Comparison of ENCODE assay signal across 26 mouse cellular contexts in the genomic region with DNA sequence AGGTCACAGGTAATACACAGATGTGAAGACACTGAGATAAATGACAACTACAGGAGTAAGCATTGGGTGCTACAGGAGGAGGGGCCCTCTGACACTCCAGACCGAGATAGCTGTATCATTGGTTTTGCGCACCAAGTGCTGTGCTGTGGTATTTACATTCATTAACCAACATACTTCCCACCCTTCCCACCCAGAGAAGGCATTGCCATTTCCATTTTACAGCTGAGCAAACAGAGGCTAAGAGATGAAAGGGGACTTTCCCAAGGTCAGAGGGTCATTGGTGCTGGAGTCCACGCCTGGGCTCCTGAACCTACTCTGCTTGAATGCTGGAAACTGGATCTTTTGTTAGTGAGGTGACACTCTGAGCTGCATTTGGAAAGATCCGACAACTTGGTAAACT.
A peak's percentile ranks its signal among the peaks of the same experiment; 100 is the strongest.
DNase-seq lines count a peak whose midpoint lies in the region; ATAC-seq and TF ChIP-seq lines count a peak whose summit lies in the region.
"Had no signal": no experiment of that assay in that cellular context is flagged by ENCODE, and none has a peak within 500 bp of the region (broad histone marks: within the 10 kb centered on the region; RNA-seq: fewer than 3 reads in every experiment).

No protein-coding gene starts in this region.

- H3K9ac ChIP-seq in liver, embryonic 11.5 days (ENCODE audit: low read depth, low read length), result no peak overlapping the region
- H3K9ac ChIP-seq in ES-Bruce4 (ENCODE audit: low read depth, poor library complexity, severe bottlenecking), result no peak overlapping the region
- H3K9ac ChIP-seq in liver, embryonic 15.5 days, result no peak overlapping the region
- H3K9ac ChIP-seq: embryonic facial prominence, embryonic 15.5 days; heart, embryonic 15.5 days; kidney, embryonic 15.5 days; lung, embryonic 15.5 days; midbrain, embryonic 15.5 days had no signal

- H3K4me2 ChIP-seq in liver, embryonic 11.5 days, result no peak overlapping the region
- no peak overlapping the region for H3K4me2 ChIP-seq in liver, embryonic 15.5 days
- H3K4me2 ChIP-seq: embryonic facial prominence, embryonic 15.5 days; heart, embryonic 15.5 days; kidney, embryonic 15.5 days; lung, embryonic 15.5 days; midbrain, embryonic 15.5 days had no signal

- H3K4me1 ChIP-seq in liver, embryonic 11.5 days (replicated peaks; ENCODE audit: control insufficient read depth, insufficient read depth, low read length), result no peaks in the 10 kb centered on the region; the same call in 1 of the 2 replicates
- peaks cover 9% of the 10 kb centered on the region for H3K4me1 ChIP-seq in ES-Bruce4 (ENCODE audit: control insufficient read depth, insufficient read depth, low read length)
- peaks cover 16% of the 10 kb centered on the region for H3K4me1 ChIP-seq in liver, embryonic 15.5 days (replicated peaks)
- H3K4me1 ChIP-seq: midbrain, embryonic 15.5 days had no signal

- TF ChIP-seq CTCF in ES-Bruce4 (IDR thresholded peaks at IDR 0.05; ENCODE audit: low read depth, low read length), result no peak

- DNase-seq in liver, embryonic 11.5 days (ENCODE audit: low spot score), result no peak
- DNase-seq in liver (no peak), R1 (ENCODE audit: low read depth, low spot score) (peak; percentile 87)
- no peak for DNase-seq in layer of hippocampus, postnatal 10 days (ENCODE audit: low spot score in 2 of 2)
- no peak for DNase-seq in urinary bladder, postnatal 4 days (ENCODE audit: low spot score in 2 of 2)
- DNase-seq: adrenal gland, adult 2 months; cerebellum, adult 11 months; cerebellum, postnatal 10 days; gastrocnemius, postnatal 36 days; heart, postnatal 4 days; kidney, adult 11 months; layer of hippocampus, adult 9-11 months; lung, postnatal 36 days; thymus, adult 18-20 months; thymus, postnatal 36 days had no signal

- no peak for TF ChIP-seq POLR2A in ES-Bruce4 (IDR thresholded peaks at IDR 0.05; ENCODE audit: insufficient read depth, low read length)

- no peak overlapping the region for H3K4me3 ChIP-seq in liver, embryonic 11.5 days (ENCODE audit: low read depth, low read length)
- no peak overlapping the region for H3K4me3 ChIP-seq in ES-Bruce4 (ENCODE audit: low read depth, low read length)
- no peak overlapping the region for H3K4me3 ChIP-seq in liver, embryonic 15.5 days (replicated peaks)
- H3K4me3 ChIP-seq: embryonic facial prominence, embryonic 15.5 days; heart, embryonic 15.5 days; kidney, embryonic 15.5 days; left cerebral cortex, adult 2 months; lung, embryonic 15.5 days; megakaryocyte, embryonic 14.5 days; midbrain, embryonic 15.5 days had no signal

- ATAC-seq in liver, embryonic 11.5 days (replicated peaks; ENCODE audit: low FRiP score), result 0 out of 2 replicates have a peak, but pooled peaks have one; percentile 34
- ATAC-seq in liver, embryonic 15.5 days (ENCODE audit: insufficient read depth), result peak; percentile 25; the same call in 1 of the 2 replicates
- ATAC-seq: forebrain, embryonic 16.5 days; hindbrain, embryonic 16.5 days; midbrain, embryonic 15.5 days had no signal

- H3K36me3 ChIP-seq in liver, embryonic 11.5 days (ENCODE audit: control insufficient read depth, insufficient read depth, low read length), result no peaks in the 10 kb centered on the region
- no peaks in the 10 kb centered on the region for H3K36me3 ChIP-seq in ES-Bruce4 (ENCODE audit: control insufficient read depth, insufficient read depth, low read length, poor library complexity, severe bottlenecking)
- no peaks in the 10 kb centered on the region for H3K36me3 ChIP-seq in liver, embryonic 15.5 days (replicated peaks)
- H3K36me3 ChIP-seq: embryonic facial prominence, embryonic 15.5 days; heart, embryonic 15.5 days; kidney, embryonic 15.5 days; lung, embryonic 15.5 days; midbrain, embryonic 15.5 days had no signal

- H3K27me3 ChIP-seq in liver, embryonic 11.5 days (replicated peaks; ENCODE audit: control insufficient read depth, insufficient read depth, low read length), result no peaks in the 10 kb centered on the region
- no peaks in the 10 kb centered on the region for H3K27me3 ChIP-seq in ES-Bruce4 (ENCODE audit: control insufficient read depth, insufficient read depth, low read length, poor library complexity, severe bottlenecking)
- H3K27me3 ChIP-seq in liver, embryonic 15.5 days, result no peaks in the 10 kb centered on the region
- H3K27me3 ChIP-seq: embryonic facial prominence, embryonic 15.5 days; heart, embryonic 15.5 days; kidney, embryonic 15.5 days; lung, embryonic 15.5 days; midbrain, embryonic 15.5 days had no signal

- TF ChIP-seq EP300 in ES-Bruce4 (IDR thresholded peaks at IDR 0.05; ENCODE audit: insufficient read depth, low read depth, low read length), result no peak

- 58% methylated on average over 4 of the region's 4 CpGs for WGBS in liver, embryonic 11.5 days
- WGBS in liver, embryonic 15.5 days (ENCODE audit: insufficient replicate concordance), result 58% methylated on average over 4 of the region's 4 CpGs

- H3K27ac ChIP-seq in liver, embryonic 11.5 days (ENCODE audit: low read depth, low read length), result no peak overlapping the region
- peak overlapping the region; percentile 26; the same call in 1 of the 2 replicates for H3K27ac ChIP-seq in ES-Bruce4 (ENCODE audit: insufficient read depth, low read length)
- no peak overlapping the region for H3K27ac ChIP-seq in liver, embryonic 15.5 days (replicated peaks)
- H3K27ac ChIP-seq: embryonic facial prominence, embryonic 15.5 days; heart, embryonic 15.5 days; kidney, embryonic 15.5 days; left cerebral cortex, adult 2 months; lung, embryonic 15.5 days; midbrain, embryonic 15.5 days had no signal

- no peaks in the 10 kb centered on the region for H3K9me3 ChIP-seq in liver, embryonic 11.5 days (ENCODE audit: control insufficient read depth, low read length)
- H3K9me3 ChIP-seq in ES-Bruce4 (replicated peaks; ENCODE audit: control insufficient read depth, insufficient read depth, low read length, poor library complexity, severe bottlenecking), result no peaks in the 10 kb centered on the region
- no peaks in the 10 kb centered on the region for H3K9me3 ChIP-seq in liver, embryonic 15.5 days (replicated peaks)
- H3K9me3 ChIP-seq: embryonic facial prominence, embryonic 15.5 days; heart, embryonic 15.5 days; kidney, embryonic 15.5 days; lung, embryonic 15.5 days; megakaryocyte, embryonic 14.5 days; midbrain, embryonic 15.5 days had no signal
